Mouse (Mus musculus) kidney, postnatal 36 days (tissue): Measurements from ENCODE around the gene Rinl.

Experiments
- DNase-seq, 2 experiments: peaks; one replicate each; pipeline ENCODE4 v3.0.0; 2021 to 2022; ENCODE audit warnings: mixed read lengths in 2 of 2

The Rinl gene

GRCm38 (mm10) chr7:28781261-28781663 lies 7.5 kb upstream of the Rinl start:
- DNase-seq, result no peak

DNA sequence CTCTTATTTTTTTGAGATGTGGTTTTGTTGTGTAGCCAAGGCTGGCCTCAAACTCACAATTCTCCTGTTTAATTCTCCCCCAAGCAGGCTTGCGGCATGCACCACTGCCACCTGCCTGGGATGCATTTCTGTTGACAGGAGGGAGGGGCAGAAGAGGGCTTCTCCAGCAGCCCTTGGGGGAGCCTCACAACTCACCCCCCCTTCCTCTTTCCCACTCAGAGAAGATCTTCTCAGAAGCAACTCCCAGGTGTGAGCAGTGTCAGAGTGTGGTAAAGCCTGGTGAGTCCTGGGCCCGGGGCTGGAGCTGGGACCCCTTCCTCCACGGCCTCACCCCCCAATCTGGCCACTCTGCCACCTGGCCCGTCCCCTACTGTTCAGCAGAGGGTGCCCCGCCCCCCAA lies 3.6 kb upstream of the Rinl start:
- no peak for DNase-seq

DNA sequence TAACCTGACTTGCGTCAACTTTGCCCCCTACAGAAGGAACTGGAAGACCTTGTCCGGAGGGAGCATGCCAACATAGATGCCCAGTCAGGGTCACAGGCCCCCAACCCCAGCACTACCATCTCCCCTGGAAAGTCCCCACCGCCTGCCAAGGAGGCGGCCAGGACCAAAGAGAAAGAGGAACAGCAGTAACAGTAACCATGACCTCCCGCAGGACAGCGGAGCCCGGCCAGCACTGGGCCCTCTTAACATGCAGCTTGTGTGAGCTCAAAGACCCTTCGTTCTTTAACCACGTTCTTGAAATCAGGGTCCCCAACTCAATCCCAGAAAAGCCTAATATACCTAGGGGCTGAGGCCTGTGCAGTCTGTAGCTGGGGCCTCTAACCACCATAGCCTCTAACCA lies 885 bp upstream of the Rinl start:
- no peak for DNase-seq

- no peak for DNase-seq
These were observed 466 bp downstream of the Rinl start for GRCm38 (mm10) chr7:28789235-28789634.

DNA sequence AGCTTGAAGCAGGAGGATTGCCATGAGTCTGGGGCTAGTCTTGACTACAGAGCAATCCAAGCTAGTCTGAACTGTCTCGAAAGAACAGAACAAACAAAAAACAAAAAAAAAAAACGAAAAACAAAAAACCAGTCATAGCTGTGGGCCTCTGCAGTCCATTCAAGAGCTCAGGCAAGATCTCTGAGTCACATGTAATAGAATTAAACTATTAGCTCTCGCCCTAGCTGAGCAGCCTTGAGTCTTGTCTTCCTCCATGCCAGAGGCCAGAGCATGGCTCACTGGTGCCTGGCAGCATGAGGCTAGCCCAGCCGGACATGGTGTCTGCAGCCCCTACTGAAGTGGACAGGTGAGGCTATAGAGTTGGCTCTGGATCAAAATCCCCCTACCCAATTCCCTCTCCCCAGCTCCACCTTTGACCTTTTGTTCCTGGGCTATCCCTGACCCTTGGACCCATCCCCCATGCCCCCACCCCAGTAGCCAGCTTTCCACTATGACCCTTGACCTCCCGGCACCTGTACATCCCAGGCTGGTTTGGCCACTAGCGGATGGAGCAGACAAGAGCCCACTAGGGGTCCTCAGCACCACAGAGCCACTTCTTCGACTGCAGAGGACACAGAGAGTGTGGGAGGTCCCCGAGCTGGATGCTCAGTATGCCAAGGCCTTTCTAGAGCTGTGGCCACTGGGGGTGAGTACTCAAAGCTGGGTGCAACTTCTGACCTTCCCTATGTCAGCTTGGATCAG lies 1.5 kb downstream of the Rinl start:
- DNase-seq, result peak; percentile 47 to 53

DNA sequence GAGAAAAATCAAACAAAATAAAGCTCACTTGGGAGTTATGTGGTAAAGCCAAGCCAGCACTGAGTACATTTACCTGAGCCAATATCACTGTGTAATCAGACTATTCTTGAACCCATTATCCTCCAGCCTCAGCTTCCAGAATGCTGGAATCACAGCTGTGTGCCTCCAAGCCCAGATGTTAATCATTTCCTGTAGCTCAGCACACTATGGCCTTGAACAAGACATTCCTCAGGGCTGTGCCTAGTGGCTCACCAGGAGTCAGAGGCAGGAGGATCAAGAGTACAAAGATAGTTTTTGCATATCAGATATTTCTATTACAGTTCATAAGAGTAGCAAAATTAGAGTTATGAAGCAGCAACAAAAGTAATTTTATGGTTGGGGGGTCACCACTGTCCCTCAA lies 2.9 kb downstream of the Rinl start:
- DNase-seq, result no peak

DNA sequence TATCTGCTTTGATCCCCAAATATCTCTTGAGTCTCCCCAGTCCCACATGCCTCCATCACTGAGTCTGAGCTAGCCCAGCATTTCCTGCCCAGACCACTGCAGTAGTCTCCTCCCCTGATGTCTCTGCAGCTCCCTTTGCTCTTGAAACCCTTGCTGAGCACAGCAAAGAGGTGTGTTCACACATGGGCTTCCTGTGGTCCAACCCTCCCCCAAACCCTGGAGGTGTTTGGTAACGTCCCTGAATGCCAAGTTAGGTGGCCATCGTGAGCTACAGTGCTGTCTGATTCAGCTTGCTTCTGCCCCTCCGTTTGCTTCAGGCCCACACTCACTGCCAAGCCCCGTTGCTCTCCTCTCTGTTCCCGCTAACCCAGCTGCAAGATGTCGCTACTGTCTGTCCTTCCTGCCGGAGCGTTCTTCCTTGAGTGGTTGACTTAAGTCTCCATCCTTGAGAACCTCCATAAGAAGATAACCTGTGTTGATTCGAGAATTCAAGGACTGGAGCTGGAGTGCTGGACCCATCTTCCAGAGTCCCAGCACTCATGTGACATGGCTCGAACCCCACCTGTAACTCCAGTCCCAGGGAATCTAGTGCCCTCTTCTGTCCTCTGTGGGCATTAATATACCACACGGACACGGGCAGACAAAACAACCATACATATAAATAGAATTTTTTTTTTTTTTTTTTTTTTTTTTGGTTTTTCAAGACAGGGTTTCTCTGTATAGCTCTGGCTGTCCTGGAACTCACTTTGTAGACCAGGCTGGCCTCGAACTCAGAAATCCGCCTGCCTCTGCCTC lies 3.8 kb downstream of the Rinl start:
- no peak for DNase-seq

DNA sequence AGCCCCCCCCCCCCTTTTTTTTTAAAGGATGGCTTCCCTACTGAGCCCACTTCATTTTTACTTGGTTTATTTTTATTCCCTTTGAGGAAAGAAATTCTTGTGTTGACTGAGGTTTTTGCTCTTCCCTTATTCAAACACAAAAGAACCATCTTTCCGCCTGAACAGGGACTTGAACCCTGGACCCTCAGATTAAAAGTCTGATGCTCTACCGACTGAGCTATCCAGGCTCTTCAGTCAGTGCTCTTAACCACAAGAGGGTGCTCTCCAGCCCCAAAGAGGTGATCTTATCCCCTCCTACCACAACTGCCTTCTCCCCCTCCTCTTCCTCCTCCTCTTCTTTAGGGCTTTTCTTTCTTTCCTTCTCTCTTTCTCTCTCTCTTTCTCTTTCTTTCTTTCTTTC lies 5.1 kb downstream of the Rinl start:
- peak; percentile 62 to 72 for DNase-seq

DNA sequence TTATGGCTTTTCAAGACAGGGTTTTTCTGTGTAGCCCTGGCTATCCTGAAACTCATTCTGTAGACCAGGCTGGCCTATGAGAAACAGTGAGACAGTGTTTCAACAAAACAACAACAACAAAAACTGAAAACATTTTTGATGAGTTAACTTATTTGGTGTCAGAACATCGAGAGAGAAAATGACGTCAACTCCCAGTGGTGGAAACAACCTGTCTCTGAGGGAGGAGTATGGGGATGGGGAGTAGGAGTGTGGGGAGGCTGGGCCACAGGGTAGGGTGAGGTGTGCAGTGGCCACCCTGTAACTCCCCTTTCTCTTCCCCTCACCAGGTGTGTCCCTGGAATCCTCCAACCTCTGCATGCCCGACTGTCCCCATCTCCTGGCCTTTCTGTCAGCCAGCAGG lies 5.7 kb downstream of the Rinl start:
- no peak for DNase-seq

DNA sequence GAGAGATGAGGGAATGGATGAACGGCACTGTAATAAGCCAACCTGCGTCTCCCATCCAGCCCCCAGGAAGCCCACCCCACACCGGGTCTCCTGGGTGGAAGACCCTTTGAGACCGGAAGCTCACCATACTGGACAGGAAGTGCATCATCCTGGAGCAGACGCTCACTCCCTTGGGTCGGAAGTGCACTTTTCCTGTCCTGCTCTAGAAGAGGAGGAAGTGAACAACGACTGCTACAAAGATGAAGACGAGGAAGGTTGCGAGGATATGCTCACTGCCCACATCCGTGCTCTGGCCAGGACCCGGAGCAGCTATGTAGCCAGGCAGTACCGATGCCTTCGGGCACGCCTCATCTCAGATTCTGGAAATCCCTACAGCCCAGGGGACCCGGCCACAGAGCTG lies 7.1 kb downstream of the Rinl start:
- peak in 1 of 2 experiments; percentile 32 for DNase-seq

DNA sequence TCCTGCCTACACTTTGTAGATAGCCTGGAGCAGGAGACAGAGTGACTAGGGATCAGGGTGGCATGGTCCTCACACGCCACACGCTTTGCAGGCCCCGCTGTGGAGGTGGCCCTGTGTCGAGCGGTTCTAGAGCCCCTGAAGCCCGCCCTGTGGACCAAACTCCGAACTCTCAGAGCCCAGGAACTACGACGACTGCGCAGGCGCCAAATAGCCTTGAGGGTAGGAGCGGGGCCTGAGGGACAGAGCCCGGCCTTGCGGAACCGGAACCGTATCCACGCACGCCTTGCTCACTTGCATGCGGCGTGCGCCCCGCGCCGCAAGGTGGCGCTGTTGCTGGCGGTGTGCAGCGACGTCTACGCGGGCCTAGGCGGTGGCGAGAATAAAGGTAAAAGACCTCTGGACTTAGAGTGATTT lies 7.8 kb downstream of the Rinl start:
- peak; percentile 87 to 94 for DNase-seq

DNA sequence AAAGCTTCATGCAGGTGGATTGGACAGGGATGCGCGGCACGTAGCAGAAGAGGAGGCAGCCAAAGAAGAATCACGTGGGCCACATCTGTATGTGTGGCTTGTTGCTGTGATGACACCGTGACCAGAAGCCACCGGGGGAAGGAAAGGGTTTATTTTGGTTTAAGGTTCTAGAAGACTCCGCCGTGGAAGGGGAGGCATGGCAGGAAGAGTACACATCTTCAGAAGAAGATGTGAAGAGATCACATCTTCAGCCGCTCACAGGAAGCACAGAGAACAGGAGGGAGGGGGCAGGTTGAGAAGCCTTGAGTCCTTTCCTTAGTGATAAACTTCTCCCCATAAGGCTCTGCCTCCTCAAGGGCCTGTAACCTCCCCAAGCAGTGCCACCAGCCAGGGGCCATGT lies 11.2 kb downstream of the Rinl start:
- no peak for DNase-seq

- no peak for DNase-seq
These were observed 12.7 kb downstream of the Rinl start for GRCm38 (mm10) chr7:28801451-28801850.

DNA sequence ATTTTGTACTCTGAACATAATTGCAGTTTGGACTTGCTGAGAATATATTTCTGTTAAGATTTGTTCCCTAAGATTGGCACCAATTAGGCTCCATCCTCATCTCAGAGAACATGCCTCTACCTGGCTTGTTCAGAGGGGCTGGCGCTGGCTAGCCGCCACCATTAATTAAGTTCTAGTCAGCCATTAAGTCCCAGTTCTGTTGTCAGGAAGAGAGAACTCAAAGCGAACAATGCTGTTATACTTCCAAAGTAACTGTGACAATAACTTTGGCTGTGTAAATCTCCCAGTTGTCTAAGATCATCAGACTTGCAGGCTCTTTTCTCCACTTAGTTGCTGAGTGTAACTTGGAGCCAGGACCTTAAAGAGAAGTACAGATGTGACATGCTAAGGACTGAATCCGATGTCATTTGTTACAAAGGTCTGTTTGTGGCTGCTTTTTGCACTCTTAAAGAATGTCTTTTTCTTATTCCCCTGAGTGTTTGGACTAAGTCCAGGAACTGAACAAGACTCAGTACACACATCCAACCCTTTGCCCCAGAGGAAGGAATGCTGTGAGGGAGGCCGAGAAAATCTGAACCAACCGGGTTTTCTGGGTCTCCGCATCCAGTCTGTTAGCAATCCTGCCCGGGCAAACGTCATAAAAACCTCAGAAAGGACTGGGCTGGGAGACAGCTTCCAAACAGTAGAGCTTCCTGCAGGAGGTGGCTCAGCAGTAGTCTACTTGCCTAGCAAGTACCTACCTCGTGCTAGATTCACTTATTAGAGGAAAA lies 13.3 kb downstream of the Rinl start:
- DNase-seq, result peak; percentile 74 to 84

DNA sequence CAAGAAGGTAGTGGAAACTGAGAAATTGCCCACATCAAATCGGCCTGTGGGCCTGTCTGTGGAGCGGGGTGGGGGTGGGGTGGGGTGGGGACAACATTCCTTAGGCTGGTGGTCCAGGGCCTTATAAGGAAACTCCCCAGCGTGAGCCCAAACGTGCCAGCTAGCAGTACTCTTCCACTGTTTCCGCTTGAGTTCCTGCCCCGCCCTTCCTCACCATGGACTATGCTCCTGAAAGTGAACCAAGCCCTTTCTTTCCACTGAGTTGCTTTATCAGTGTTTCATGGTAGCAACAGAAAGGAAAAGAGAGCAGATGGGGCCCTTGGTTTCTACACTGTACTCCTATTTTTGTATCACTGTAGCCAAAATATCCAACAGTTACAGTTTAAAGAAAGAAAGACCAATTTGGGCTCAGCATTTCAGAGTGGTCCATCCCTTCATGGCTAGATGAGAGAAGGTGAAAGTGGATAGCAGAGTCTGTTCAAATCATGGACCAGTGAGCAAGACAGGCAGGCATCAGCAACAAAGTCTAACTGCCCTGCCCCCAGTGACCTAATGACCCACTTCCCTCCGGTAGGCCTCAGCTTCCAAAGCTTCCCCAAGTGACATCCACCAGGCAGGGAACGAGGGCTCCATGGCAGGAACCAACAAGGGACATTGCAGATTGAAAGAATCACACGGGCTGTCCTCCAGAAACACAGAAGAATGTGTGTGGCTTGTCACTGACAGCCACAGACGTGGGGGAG lies 14.2 kb downstream of the Rinl start:
- DNase-seq, result peak; percentile 86 to 91

GRCm38 (mm10) chr7:28803756-28804155 lies 15.0 kb downstream of the Rinl start:
- peak in 1 of 2 experiments; percentile 48 for DNase-seq

GRCm38 (mm10) chr7:28806869-28807268 lies 18.1 kb downstream of the Rinl start:
- peak in 1 of 2 experiments; percentile 15 for DNase-seq

GRCm38 (mm10) chr7:28807641-28808220 lies 19.0 kb downstream of the Rinl start:
- DNase-seq, result peak in 1 of 2 experiments; percentile 41

DNA sequence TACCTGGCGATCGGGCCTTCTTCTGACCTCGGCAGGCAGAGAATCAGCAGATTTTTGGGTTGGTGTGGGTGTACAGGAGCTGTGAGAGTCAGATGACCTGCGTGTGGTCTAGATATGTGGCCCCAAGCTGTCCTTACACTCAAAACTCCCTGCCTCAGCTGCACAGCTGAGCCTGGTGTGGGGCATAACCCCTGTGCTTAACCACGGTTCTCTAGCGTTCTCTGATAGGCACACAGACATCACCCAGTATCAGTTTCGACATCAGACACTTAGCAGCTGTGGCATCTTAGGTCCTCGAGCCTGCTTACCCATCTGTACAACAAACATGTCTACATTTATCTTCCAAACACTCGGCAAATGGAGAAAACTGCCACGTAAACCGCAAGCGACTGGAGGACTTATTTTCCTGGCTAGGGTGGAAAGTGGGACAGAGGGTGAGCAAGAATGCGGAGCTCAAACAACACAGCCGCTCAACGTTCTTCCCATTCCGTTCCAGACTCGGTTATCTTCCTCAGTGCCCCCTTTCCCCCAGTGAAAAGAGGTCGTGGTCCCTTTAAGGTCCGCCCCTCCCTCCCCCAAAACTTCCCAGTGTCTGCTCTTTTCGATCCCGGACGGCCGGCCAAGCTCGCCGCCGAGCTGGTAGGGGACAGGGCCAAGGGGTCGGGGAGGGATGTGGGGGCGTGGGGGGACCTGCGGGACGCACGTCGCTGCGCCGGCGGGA lies 19.6 kb downstream of the Rinl start, which contains the start of gene Hnrnpl:
TSS of gene Hnrnpl (plus strand) at position 321 of the 721 bp plus-strand sequence.
- DNase-seq, result peak; percentile 71 to 77

GRCm38 (mm10) chr7:28808957-28809393 lies 20.2 kb downstream of the Rinl start:
- peak; percentile 96 to 98 for DNase-seq

DNA sequence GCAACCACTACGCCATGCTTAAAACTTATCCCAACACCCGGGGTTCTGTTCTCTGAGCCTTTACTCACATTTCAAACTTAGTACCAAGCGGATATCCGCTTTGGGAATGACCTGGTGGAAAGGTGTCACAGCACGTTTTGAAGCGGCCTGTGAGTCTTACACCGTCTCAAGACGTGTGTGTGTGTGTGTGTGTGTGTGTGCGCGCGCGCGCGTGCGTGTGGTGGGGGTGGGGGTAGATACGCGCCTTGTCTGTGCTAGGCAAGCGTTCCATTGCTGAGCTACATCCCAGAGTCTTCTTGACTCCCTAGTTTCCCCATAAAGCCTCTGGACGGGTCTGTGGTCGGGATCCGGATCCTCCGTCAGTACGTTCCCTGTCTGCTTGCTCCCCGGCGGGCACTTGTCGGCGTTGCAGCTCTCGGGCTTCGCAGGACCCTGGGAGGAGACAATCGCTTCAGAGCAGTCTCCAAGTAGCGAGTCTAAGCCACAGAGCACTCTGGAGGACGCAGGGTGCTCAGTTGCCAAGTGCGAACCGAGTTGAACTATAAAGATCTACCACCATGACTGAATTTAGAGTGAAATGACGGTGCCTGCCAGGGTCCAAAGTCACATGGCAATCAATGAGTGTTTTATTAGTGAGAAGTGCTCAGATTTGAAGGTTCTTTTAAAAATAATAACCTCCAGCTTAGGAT lies 20.8 kb downstream of the Rinl start:
- DNase-seq, result peak; percentile 64 to 80
